ENCODE assay signal across 21 mouse cellular contexts in the genomic region with DNA sequence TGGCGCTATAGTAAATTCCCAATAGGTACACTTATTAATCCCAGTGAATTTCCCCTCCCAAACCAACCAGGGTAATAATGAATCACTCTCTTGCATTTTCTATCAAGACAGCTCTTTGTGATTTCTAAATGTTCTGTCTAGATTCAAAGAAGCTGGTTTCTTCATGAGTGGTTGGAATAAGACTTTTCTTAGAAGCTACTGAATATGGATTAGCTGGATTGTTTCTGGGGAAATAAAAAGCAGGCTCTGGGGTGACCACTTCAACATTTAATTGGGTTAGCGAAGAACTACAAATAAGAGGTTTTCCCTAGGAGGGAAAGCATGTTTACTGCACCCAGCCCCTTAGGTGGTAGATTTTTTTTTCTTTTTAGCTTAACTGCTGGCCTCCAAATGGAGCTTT.
"Had no signal": no experiment of that assay in that cellular context is flagged by ENCODE, and none has a peak within 500 bp of the region (broad histone marks: within the 10 kb centered on the region; RNA-seq: fewer than 3 reads in every experiment).

No protein-coding gene starts in this region.

- H3K4me3 ChIP-seq: intestine, embryonic 15.5 days; left cerebral cortex, adult 2 months; liver, embryonic 13.5 days; midbrain, embryonic 12.5 days; myocyte; neural tube, embryonic 15.5 days had no signal

- H3K4me1 ChIP-seq: intestine, embryonic 15.5 days had no signal

- H3K9me3 ChIP-seq: intestine, embryonic 15.5 days; liver, embryonic 13.5 days; midbrain, embryonic 12.5 days; neural tube, embryonic 15.5 days had no signal

- DNase-seq: kidney, adult 11 months; kidney, postnatal 4 days; layer of hippocampus, adult 9-11 months; layer of hippocampus, postnatal 36 days; liver, embryonic 13.5 days; lung, adult 2 months; lung, postnatal 14 days; lung, postnatal 4 days; right cerebral cortex, adult 18-20 months; right cerebral cortex, postnatal 14 days; right cerebral cortex, postnatal 4 days; thymus, adult 2 months; thymus, postnatal 14 days; thymus, postnatal 4 days had no signal

- H3K36me3 ChIP-seq: intestine, embryonic 15.5 days; liver, embryonic 13.5 days; midbrain, embryonic 12.5 days; neural tube, embryonic 15.5 days had no signal

- H3K4me2 ChIP-seq: intestine, embryonic 15.5 days; liver, embryonic 13.5 days; midbrain, embryonic 12.5 days had no signal

- H3K27me3 ChIP-seq: intestine, embryonic 15.5 days; neural tube, embryonic 15.5 days had no signal

- ATAC-seq: intestine, embryonic 15.5 days; midbrain, embryonic 16.5 days had no signal

- H3K27ac ChIP-seq: intestine, embryonic 15.5 days; left cerebral cortex, adult 2 months; liver, embryonic 13.5 days; midbrain, embryonic 12.5 days; neural tube, embryonic 15.5 days; stomach, postnatal 0 days had no signal

- H3K9ac ChIP-seq: intestine, embryonic 15.5 days; liver, embryonic 13.5 days; midbrain, embryonic 12.5 days; neural tube, embryonic 15.5 days had no signal
